Mouse (Mus musculus): ENCODE results near the gene Med15.
"Not testable (repeated sequence)": the region's sequence is repeated elsewhere in the genome, so short reads cannot be mapped to it uniquely, and the experiment has no call there.

Gene Med15

GRCm38 (mm10) chr16:17732841-17733340 is at the start of gene Med15:
Gene Med15, minus strand, starts transcription at chr16:17732891.
- DNase-seq (ENCODE audit: low spot score), result peak; percentile 32

- no peak for DNase-seq (ENCODE audit: low spot score)
These were observed 47.0 kb upstream of the Med15 start for GRCm38 (mm10) chr16:17779692-17780091.

GRCm38 (mm10) chr16:17778223-17778622 is 45.5 kb upstream of the Med15 start:
- DNase-seq (ENCODE audit: low spot score), result no peak

GRCm38 (mm10) chr16:17776828-17777227 is 44.1 kb upstream of the Med15 start:
- DNase-seq (ENCODE audit: low spot score), result peak; percentile 38

GRCm38 (mm10) chr16:17771117-17771865 is 38.6 kb upstream of the Med15 start:
- peak; percentile 93 for DNase-seq (ENCODE audit: low spot score)

GRCm38 (mm10) chr16:17768834-17769233 is 36.1 kb upstream of the Med15 start:
- DNase-seq (ENCODE audit: low spot score), result peak; percentile 88

GRCm38 (mm10) chr16:17764108-17764511 is 31.4 kb upstream of the Med15 start:
- no peak for DNase-seq (ENCODE audit: low spot score)

- DNase-seq (ENCODE audit: low spot score), result peak; percentile 24
These were observed 28.4 kb upstream of the Med15 start for GRCm38 (mm10) chr16:17761074-17761473.

- peak; percentile 79 for DNase-seq (ENCODE audit: low spot score)
These were observed 28.0 kb upstream of the Med15 start for GRCm38 (mm10) chr16:17760657-17761056.

GRCm38 (mm10) chr16:17759813-17760321 is 27.2 kb upstream of the Med15 start:
- DNase-seq (ENCODE audit: low spot score), result peak; percentile 70

- DNase-seq (ENCODE audit: low spot score), result peak; percentile 91
These were observed 26.7 kb upstream of the Med15 start, which contains the start of gene Klhl22 for GRCm38 (mm10) chr16:17759344-17759773. Gene Klhl22, plus strand, starts transcription at chr16:17759618.

- no peak for DNase-seq (ENCODE audit: low spot score)
These were observed 26.2 kb upstream of the Med15 start for GRCm38 (mm10) chr16:17758902-17759301.

- no peak for DNase-seq (ENCODE audit: low spot score)
These were observed 25.1 kb upstream of the Med15 start for GRCm38 (mm10) chr16:17757756-17758155.

GRCm38 (mm10) chr16:17753686-17754085 is 21.0 kb upstream of the Med15 start:
- DNase-seq (ENCODE audit: low spot score), result peak; percentile 83

- peak; percentile 57 for DNase-seq (ENCODE audit: low spot score)
These were observed 20.3 kb upstream of the Med15 start for GRCm38 (mm10) chr16:17753001-17753400.

GRCm38 (mm10) chr16:17745067-17745466 is 12.4 kb upstream of the Med15 start:
- no peak for DNase-seq (ENCODE audit: low spot score)

GRCm38 (mm10) chr16:17744536-17744935 is 11.8 kb upstream of the Med15 start:
- peak; percentile 46 for DNase-seq (ENCODE audit: low spot score)

- DNase-seq (ENCODE audit: low spot score), result peak; percentile 50
These were observed 10.6 kb upstream of the Med15 start for GRCm38 (mm10) chr16:17743279-17743678.

- DNase-seq (ENCODE audit: low spot score), result no peak
These were observed 10.1 kb upstream of the Med15 start for GRCm38 (mm10) chr16:17742810-17743209.

GRCm38 (mm10) chr16:17740080-17740479 is 7.4 kb upstream of the Med15 start:
- no peak for DNase-seq (ENCODE audit: low spot score)

- no peak for DNase-seq (ENCODE audit: low spot score)
These were observed 3.5 kb upstream of the Med15 start for GRCm38 (mm10) chr16:17736156-17736555.

GRCm38 (mm10) chr16:17734872-17735271 is 2.2 kb upstream of the Med15 start:
- DNase-seq (ENCODE audit: low spot score), result not testable (repeated sequence)

GRCm38 (mm10) chr16:17733646-17734045 is 955 bp upstream of the Med15 start:
- no peak for DNase-seq (ENCODE audit: low spot score)
